Mouse (Mus musculus): ENCODE results near the gene Iqce.
A peak's percentile ranks its signal among the peaks of the same experiment; 100 is the strongest.
"Not testable (repeated sequence)": the region's sequence is repeated elsewhere in the genome, so short reads cannot be mapped to it uniquely, and the experiment has no call there.

Gene Iqce

GRCm38 (mm10) chr5:140705501-140706171 is 3.5 kb upstream of the Iqce start:
- ATAC-seq (ENCODE audit: insufficient number of reproducible peaks, low FRiP score, low TSS enrichment): no peak

GRCm38 (mm10) chr5:140704378-140705251 is 2.4 kb upstream of the Iqce start, which contains the start of gene Brat1:
Brat1 (plus strand) TSS chr5:140705011.
- peak; percentile 85 for ATAC-seq (ENCODE audit: insufficient number of reproducible peaks, low FRiP score, low TSS enrichment)

GRCm38 (mm10) chr5:140703480-140704377 is 1.6 kb upstream of the Iqce start:
- ATAC-seq (ENCODE audit: insufficient number of reproducible peaks, low FRiP score, low TSS enrichment): no peak

- no peak for ATAC-seq (ENCODE audit: insufficient number of reproducible peaks, low FRiP score, low TSS enrichment)
Measured at GRCm38 (mm10) chr5:140702618-140703175, 519 bp upstream of the Iqce start.

- ATAC-seq (ENCODE audit: insufficient number of reproducible peaks, low FRiP score, low TSS enrichment): no peak; the same call in 1 of the 2 replicates
Measured at GRCm38 (mm10) chr5:140701661-140702060, 517 bp downstream of the Iqce start.

GRCm38 (mm10) chr5:140699776-140700175 is 2.4 kb downstream of the Iqce start:
- no peak for ATAC-seq (ENCODE audit: insufficient number of reproducible peaks, low FRiP score, low TSS enrichment)

GRCm38 (mm10) chr5:140695987-140696386 is 6.2 kb downstream of the Iqce start:
- no peak for ATAC-seq (ENCODE audit: insufficient number of reproducible peaks, low FRiP score, low TSS enrichment)

- ATAC-seq (ENCODE audit: insufficient number of reproducible peaks, low FRiP score, low TSS enrichment): no peak
Measured at GRCm38 (mm10) chr5:140688434-140688833, 13.7 kb downstream of the Iqce start.

GRCm38 (mm10) chr5:140684343-140685148 is 17.6 kb downstream of the Iqce start:
- no peak for ATAC-seq (ENCODE audit: insufficient number of reproducible peaks, low FRiP score, low TSS enrichment)

GRCm38 (mm10) chr5:140682113-140682512 is 20.1 kb downstream of the Iqce start:
- ATAC-seq (ENCODE audit: insufficient number of reproducible peaks, low FRiP score, low TSS enrichment): no peak

- ATAC-seq (ENCODE audit: insufficient number of reproducible peaks, low FRiP score, low TSS enrichment): no peak
Measured at GRCm38 (mm10) chr5:140680950-140681349, 21.2 kb downstream of the Iqce start.

GRCm38 (mm10) chr5:140680051-140680450 is 22.1 kb downstream of the Iqce start:
- no peak for ATAC-seq (ENCODE audit: insufficient number of reproducible peaks, low FRiP score, low TSS enrichment)

- no peak for ATAC-seq (ENCODE audit: insufficient number of reproducible peaks, low FRiP score, low TSS enrichment)
Measured at GRCm38 (mm10) chr5:140677137-140677536, 25.0 kb downstream of the Iqce start.

- no peak for ATAC-seq (ENCODE audit: insufficient number of reproducible peaks, low FRiP score, low TSS enrichment)
Measured at GRCm38 (mm10) chr5:140675640-140676039, 26.5 kb downstream of the Iqce start.

- no peak for ATAC-seq (ENCODE audit: insufficient number of reproducible peaks, low FRiP score, low TSS enrichment)
Measured at GRCm38 (mm10) chr5:140675079-140675478, 27.1 kb downstream of the Iqce start.

GRCm38 (mm10) chr5:140674036-140674435 is 28.1 kb downstream of the Iqce start:
- ATAC-seq (ENCODE audit: insufficient number of reproducible peaks, low FRiP score, low TSS enrichment): no peak

GRCm38 (mm10) chr5:140672603-140673002 is 29.6 kb downstream of the Iqce start:
- not testable (repeated sequence) for ATAC-seq (ENCODE audit: insufficient number of reproducible peaks, low FRiP score, low TSS enrichment)

- no peak for ATAC-seq (ENCODE audit: insufficient number of reproducible peaks, low FRiP score, low TSS enrichment)
Measured at GRCm38 (mm10) chr5:140672115-140672514, 30.1 kb downstream of the Iqce start.

- no peak for ATAC-seq (ENCODE audit: insufficient number of reproducible peaks, low FRiP score, low TSS enrichment)
Measured at GRCm38 (mm10) chr5:140663621-140664180, 38.5 kb downstream of the Iqce start.
